ENCODE assay signal across 12 mouse cellular contexts in genomic region chr16:50380232-50380631, GRCm38 (mm10). TPM values are rescaled to one million over a fixed set of nuclear protein-coding genes. Genes with fewer than 3 reads are reported as not detected.
DNase-seq lines count a peak whose midpoint lies in the region; ATAC-seq lines count a peak whose summit lies in the region.
"Had no signal": no experiment of that assay in that cellular context is flagged by ENCODE, and none has a peak within 500 bp of the region (broad histone marks: within the 10 kb centered on the region; RNA-seq: fewer than 3 reads in every experiment).

No protein-coding gene starts in this region.

- no peak overlapping the region for H3K4me3 ChIP-seq in heart, embryonic 14.5 days (ENCODE audit: control insufficient read depth in 1 of 2, insufficient read depth in 1 of 2, low read depth in 1 of 2, low read length in 2 of 2)
- H3K4me3 ChIP-seq in hindbrain, embryonic 16.5 days (ENCODE audit: low read length): no peak overlapping the region
- H3K4me3 ChIP-seq: liver, embryonic 13.5 days; myocyte had no signal

- 54% methylated on average over 7 of the region's 7 CpGs for WGBS in heart, embryonic 14.5 days
- WGBS in hindbrain, embryonic 16.5 days: 35% methylated on average over 7 of the region's 7 CpGs

- DNase-seq in heart, postnatal 4 days: no peak
- peak; percentile 72 for DNase-seq in embryo, embryonic 10.5 days (ENCODE audit: low spot score)
- peak; percentile 47 for DNase-seq in neural tube, embryonic 10.5 days (ENCODE audit: extremely low spot score, low spot score)
- no peak for DNase-seq in thymus, postnatal 0 days (ENCODE audit: low spot score)
- no peak for DNase-seq in right cerebral cortex, postnatal 25 days
- DNase-seq in adrenal gland, postnatal 36 days: no peak

- no peak overlapping the region for H3K27ac ChIP-seq in heart, embryonic 14.5 days (replicated peaks in 1 of 2; ENCODE audit: control insufficient read depth in 1 of 2, insufficient read depth in 1 of 2, low read depth in 2 of 2, low read length in 2 of 2)
- no peak overlapping the region for H3K27ac ChIP-seq in hindbrain, embryonic 16.5 days (ENCODE audit: low read depth, low read length)
- H3K27ac ChIP-seq: kidney, postnatal 0 days; liver, embryonic 13.5 days had no signal

- H3K27me3 ChIP-seq in heart, embryonic 14.5 days (ENCODE audit: control insufficient read depth, insufficient read depth, low read length): no peaks in the 10 kb centered on the region
- H3K27me3 ChIP-seq in hindbrain, embryonic 16.5 days (replicated peaks; ENCODE audit: control insufficient read depth, insufficient read depth, low read length): no peaks in the 10 kb centered on the region
- H3K27me3 ChIP-seq: liver, embryonic 13.5 days had no signal

- H3K9me3 ChIP-seq in heart, embryonic 14.5 days (ENCODE audit: control insufficient read depth, low read length): no peaks in the 10 kb centered on the region
- no peaks in the 10 kb centered on the region for H3K9me3 ChIP-seq in hindbrain, embryonic 16.5 days (ENCODE audit: control insufficient read depth, low read length)
- H3K9me3 ChIP-seq: G1E; liver, embryonic 13.5 days had no signal

- peaks cover 5 to 19% of the 10 kb centered on the region in 2 experiments for H3K4me1 ChIP-seq in heart, embryonic 14.5 days (ENCODE audit: control insufficient read depth in 2 of 2, insufficient read depth in 2 of 2, low read length in 2 of 2)
- H3K4me1 ChIP-seq in hindbrain, embryonic 16.5 days (ENCODE audit: control insufficient read depth, insufficient read depth, low read depth, low read length): peaks cover 3% of the 10 kb centered on the region

- ATAC-seq in heart, embryonic 14.5 days (ENCODE audit: insufficient number of reproducible peaks, insufficient read depth, low FRiP score, low read depth): no peak
- ATAC-seq in hindbrain, embryonic 16.5 days: no peak

- no peak overlapping the region for H3K9ac ChIP-seq in heart, embryonic 14.5 days (ENCODE audit: low read length)
- no peak overlapping the region for H3K9ac ChIP-seq in hindbrain, embryonic 16.5 days (ENCODE audit: low read depth, low read length)
- H3K9ac ChIP-seq: liver, embryonic 13.5 days had no signal

- H3K36me3 ChIP-seq in heart, embryonic 14.5 days (ENCODE audit: control insufficient read depth, insufficient read depth, low read length): no peaks in the 10 kb centered on the region
- H3K36me3 ChIP-seq in hindbrain, embryonic 16.5 days (ENCODE audit: control insufficient read depth, insufficient read depth, low read length): no peaks in the 10 kb centered on the region
- H3K36me3 ChIP-seq: liver, embryonic 13.5 days had no signal

- H3K4me2 ChIP-seq in heart, embryonic 14.5 days (ENCODE audit: low read length): peak overlapping the region; percentile 51; the same call in 1 of the 2 replicates
- peak overlapping the region; percentile 57 for H3K4me2 ChIP-seq in hindbrain, embryonic 16.5 days (ENCODE audit: low read length)

RNA-seq across cellular contexts. Expression of gene Bbx, which starts 52.0 kb away (rescaled TPM):
- polyA plus RNA-seq in heart, embryonic 14.5 days (2014; fragmentation: Nextera tagmentation; extraction: Ambion mirVana): 28.8 and 33.1 TPM in 2 replicates
- 10 to 100 TPM; 20.0 to 20.6 TPM for total RNA-seq in heart, postnatal 4 days (2021)
- polyA plus RNA-seq in hindbrain, embryonic 16.5 days (2015; fragmentation: Nextera tagmentation; extraction: Ambion mirVana): 20.2 and 20.3 TPM in 2 replicates
- polyA plus RNA-seq in thymus, postnatal 0 days (2015; fragmentation: Nextera tagmentation; extraction: Ambion mirVana): 18.4 and 30.5 TPM in 2 replicates
- 10 to 100 TPM; 32.2 to 42.8 TPM for total RNA-seq in adrenal gland, postnatal 36 days (2021)

Comparison
In these comparisons a context has a peak if more than half of its experiments do, and no peak if none do; other contexts are left out.
1. DNase-seq: peak in embryo, embryonic 10.5 days (single experiment) and neural tube, embryonic 10.5 days (single experiment); none in heart, postnatal 4 days (single experiment), thymus, postnatal 0 days (single experiment), right cerebral cortex, postnatal 25 days (single experiment) and adrenal gland, postnatal 36 days (0 of 2).